Mouse (Mus musculus) megakaryocyte progenitor cell, adult 5-6 weeks (primary cell): Measurements from ENCODE around the gene Usp10. TPM values are rescaled to one million over a fixed set of nuclear protein-coding genes. Genes with fewer than 3 reads are reported as not detected.

Experiments used
- ATAC-seq: replicated peaks from 2 replicates; pipeline ENCODE4 v1.8.0; 2016; ENCODE audit warnings: mild to moderate bottlenecking, moderate TSS enrichment, inconsistent platforms; ENCODE audit not compliant: poor library complexity
- total RNA-seq, 2 experiments: library from RNA; stranded (forward) in 1 of 2; stranded (reverse) in 1 of 2; fragments of 157-497, 149-512 nt in 1 of 2; fragments of 200-1000 nt in 1 of 2; gene quantifications; 2 replicates each; pipeline versions ENCODE4 v1.2.3 to v1.2.4; 2015 to 2017

Gene Usp10
- total RNA-seq, 2 experiments from 2014 or later: 43.7 to 71.9 TPM

- no peak for ATAC-seq
Measured at GRCm38 (mm10) chr8:120006645-120007160, 96.5 kb downstream of the Usp10 start.

Other genes starting within 250 kb of the Usp10 start
- gene Wfdc1, start 244.0 kb upstream of the Usp10 start, total RNA-seq (2015): not detected in 2 replicates
- gene Wfdc1, start 244.0 kb upstream of the Usp10 start, total RNA-seq (2017): not detected in 2 replicates
- gene Atp2c2, start 210.4 kb upstream of the Usp10 start, total RNA-seq (2015): not detected in 2 replicates
- not detected in 2 replicates for gene Atp2c2, start 210.4 kb upstream of the Usp10 start, total RNA-seq (2017)
- 2.6 TPM in 2 replicates for gene Tldc1, start 131.9 kb upstream of the Usp10 start, total RNA-seq (2015)
- 3.8 and 4.2 TPM in 2 replicates for gene Tldc1, start 131.9 kb upstream of the Usp10 start, total RNA-seq (2017)
- 88.7 and 123 TPM in 2 replicates for gene Cotl1, start 69.8 kb upstream of the Usp10 start, total RNA-seq (2015)
- gene Cotl1, start 69.8 kb upstream of the Usp10 start, total RNA-seq (2017): 101 and 127 TPM in 2 replicates
- 1.2 and 2.2 TPM in 2 replicates for gene Klhl36, start 48.1 kb upstream of the Usp10 start, total RNA-seq (2015)
- gene Klhl36, start 48.1 kb upstream of the Usp10 start, total RNA-seq (2017): 3.3 and 8.0 TPM in 2 replicates
- gene Gm20388, start 481 bp downstream of the Usp10 start, total RNA-seq (2015): 18.6 and 18.7 TPM in 2 replicates
- gene Gm20388, start 481 bp downstream of the Usp10 start, total RNA-seq (2017): 14.7 TPM in 1 of 2 replicates, not detected in the other
- 0.49 and 0.54 TPM in 2 replicates for gene Crispld2, start 82.1 kb downstream of the Usp10 start, total RNA-seq (2015)
- gene Crispld2, start 82.1 kb downstream of the Usp10 start, total RNA-seq (2017): 0.51 and 0.92 TPM in 2 replicates
- gene Zdhhc7, start 191.1 kb downstream of the Usp10 start, total RNA-seq (2015): 10.5 and 11.1 TPM in 2 replicates
- gene Zdhhc7, start 191.1 kb downstream of the Usp10 start, total RNA-seq (2017): 19.4 and 24.7 TPM in 2 replicates
- gene 6430548M08Rik, start 203.8 kb downstream of the Usp10 start, total RNA-seq (2015): 1.8 and 3.5 TPM in 2 replicates
- 4.5 and 4.6 TPM in 2 replicates for gene 6430548M08Rik, start 203.8 kb downstream of the Usp10 start, total RNA-seq (2017)